ENCODE assay signal across 19 mouse cellular contexts in the genomic region with DNA sequence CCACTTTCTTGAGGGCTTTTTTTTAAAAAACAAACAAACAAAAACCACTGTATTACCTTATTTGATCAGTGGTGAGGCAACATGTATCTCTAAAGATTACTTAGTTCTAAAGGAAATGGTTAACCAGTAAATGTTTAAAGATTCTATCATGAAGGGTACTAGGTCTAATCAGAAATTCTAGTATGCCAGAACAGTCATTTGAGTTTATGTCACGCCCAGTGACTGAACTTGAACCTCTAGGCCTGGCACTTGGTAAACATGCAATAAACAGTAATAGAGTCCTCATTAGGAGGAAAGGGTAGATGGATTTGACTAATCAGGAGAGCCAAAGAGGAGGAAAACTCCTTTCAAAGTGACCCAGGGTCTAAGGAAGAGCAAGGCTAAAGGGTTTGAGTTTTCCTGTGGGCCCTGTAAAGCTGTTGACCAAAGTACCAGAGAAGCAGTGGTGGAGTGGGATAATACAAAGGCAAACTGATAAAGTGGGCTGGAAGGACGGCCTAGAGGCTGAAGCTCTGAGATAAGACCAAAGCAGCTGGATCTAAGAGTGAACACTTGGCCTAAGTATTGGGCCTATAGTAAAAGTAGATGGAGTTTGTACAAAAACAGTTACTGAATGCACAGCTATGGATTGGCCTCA. TPM values are rescaled to one million over a fixed set of nuclear protein-coding genes. Genes with fewer than 3 reads are reported as not detected.
DNase-seq lines count a peak whose midpoint lies in the region; ATAC-seq and TF ChIP-seq lines count a peak whose summit lies in the region.
"Had no signal": no experiment of that assay in that cellular context is flagged by ENCODE, and none has a peak within 500 bp of the region (broad histone marks: within the 10 kb centered on the region; RNA-seq: fewer than 3 reads in every experiment).

No protein-coding gene starts in this region.

- no peak for TF ChIP-seq CTCF in MEL (IDR thresholded peaks at IDR 0.05 in 2 of 3, conservative IDR thresholded peaks at IDR 0.05 in 1 of 3; ENCODE audit: control insufficient read depth in 1 of 3, insufficient read depth in 1 of 3, low read depth in 2 of 3, low read length in 3 of 3, poor library complexity in 1 of 3, severe bottlenecking in 1 of 3)
- no peak for TF ChIP-seq CTCF in intestine, postnatal 0 days (IDR thresholded peaks at IDR 0.05; ENCODE audit: low read depth)

- no peak overlapping the region for H3K9ac ChIP-seq in MEL (ENCODE audit: control insufficient read depth, low read depth, low read length, poor library complexity, severe bottlenecking)
- no peak overlapping the region for H3K9ac ChIP-seq in intestine, postnatal 0 days (ENCODE audit: low read depth, low read length)
- H3K9ac ChIP-seq: forebrain, postnatal 0 days; kidney, embryonic 15.5 days; lung, embryonic 15.5 days; neural tube, embryonic 15.5 days had no signal

- ATAC-seq in intestine, postnatal 0 days = peak; percentile 39
- peak; percentile 79 for ATAC-seq in megakaryocyte progenitor cell, adult 5-6 weeks (replicated peaks; ENCODE audit: poor library complexity)
- ATAC-seq: activated CD4-positive, CD25-positive, alpha-beta regulatory T cell, adult 4 months; forebrain, postnatal 0 days; hindbrain, postnatal 0 days had no signal

- no peaks in the 10 kb centered on the region for H3K27me3 ChIP-seq in MEL (ENCODE audit: control insufficient read depth in 1 of 2, insufficient read depth in 2 of 2, low read length in 2 of 2)
- H3K27me3 ChIP-seq in intestine, postnatal 0 days (replicated peaks; ENCODE audit: control insufficient read depth, insufficient read depth, low read length) = no peaks in the 10 kb centered on the region
- H3K27me3 ChIP-seq: kidney, embryonic 15.5 days; lung, embryonic 15.5 days; neural tube, embryonic 15.5 days had no signal

- H3K79me2 ChIP-seq in MEL (ENCODE audit: control insufficient read depth, insufficient read depth, low read length, poor library complexity) = no peaks in the 10 kb centered on the region

- H3K4me1 ChIP-seq in MEL (ENCODE audit: control insufficient read depth in 1 of 2, insufficient read depth in 2 of 2, low read length in 2 of 2) = no peaks in the 10 kb centered on the region
- peaks cover 4% of the 10 kb centered on the region; the same call in 1 of the 2 replicates for H3K4me1 ChIP-seq in intestine, postnatal 0 days (replicated peaks; ENCODE audit: control insufficient read depth, insufficient read depth, low read length)
- H3K4me1 ChIP-seq: lung, embryonic 15.5 days had no signal

- peaks cover 0 to 4% of the 10 kb centered on the region in 2 experiments; a peak in 2 of 4 replicates for H3K36me3 ChIP-seq in MEL (ENCODE audit: control insufficient read depth in 1 of 2, insufficient read depth in 2 of 2, low read length in 2 of 2)
- no peaks in the 10 kb centered on the region for H3K36me3 ChIP-seq in intestine, postnatal 0 days (ENCODE audit: control insufficient read depth, insufficient read depth)
- H3K36me3 ChIP-seq: kidney, embryonic 15.5 days; lung, embryonic 15.5 days; neural tube, embryonic 15.5 days had no signal

- no peak overlapping the region for H3K4me2 ChIP-seq in intestine, postnatal 0 days (replicated peaks; ENCODE audit: low read depth)
- H3K4me2 ChIP-seq: kidney, embryonic 15.5 days; lung, embryonic 15.5 days had no signal

- H3K27ac ChIP-seq in MEL (ENCODE audit: control insufficient read depth, low read depth, low read length) = peak overlapping the region; percentile 39
- H3K27ac ChIP-seq in intestine, postnatal 0 days (ENCODE audit: low read depth, low read length) = peak overlapping the region; percentile 62
- H3K27ac ChIP-seq: hindbrain, postnatal 0 days; kidney, embryonic 15.5 days; lung, embryonic 15.5 days; neural tube, embryonic 15.5 days had no signal

- no peak for TF ChIP-seq RAD21 in MEL (IDR thresholded peaks at IDR 0.05; ENCODE audit: low read depth, low read length)

- DNase-seq in MEL (ENCODE audit: low read depth, low spot score) = peak; percentile 53
- DNase-seq in c-Kit-negative CD71-positive TER-119-positive erythroid progenitor cells, embryonic 14.5 days (ENCODE audit: low read depth, low spot score) = peak; percentile 74
- DNase-seq in neural tube, embryonic 10.5 days (ENCODE audit: extremely low spot score, low spot score) = no peak
- DNase-seq in cerebellum, adult 9-10 months = no peak
- no peak for DNase-seq in frontal cortex, postnatal 25 days (ENCODE audit: low spot score in 2 of 2)
- DNase-seq: adrenal gland, postnatal 36 days; cerebellum, adult 18-20 months; forebrain, postnatal 0 days; heart, postnatal 14 days; layer of hippocampus, adult 9-11 months had no signal

- 53% methylated on average over 2 of the region's 2 CpGs for WGBS in intestine, postnatal 0 days

- TF ChIP-seq EP300 in MEL (IDR thresholded peaks at IDR 0.05; ENCODE audit: low read depth in 1 of 2, low read length in 2 of 2) = peak; percentile 70 to 74

- TF ChIP-seq POLR2A in MEL (IDR thresholded peaks at IDR 0.05; ENCODE audit: control insufficient read depth in 1 of 2, insufficient read depth in 1 of 2, low read depth in 1 of 2, low read length in 2 of 2, poor library complexity in 1 of 2) = no peak

- H3K4me3 ChIP-seq in MEL (ENCODE audit: control insufficient read depth in 1 of 2, insufficient read depth in 1 of 2, low read depth in 2 of 2, low read length in 2 of 2) = no peak overlapping the region
- H3K4me3 ChIP-seq in intestine, postnatal 0 days (ENCODE audit: low read depth, low read length) = no peak overlapping the region
- H3K4me3 ChIP-seq: kidney, embryonic 15.5 days; lung, embryonic 15.5 days; neural tube, embryonic 15.5 days had no signal

- H3K9me3 ChIP-seq in MEL (replicated peaks; ENCODE audit: insufficient read depth, low read length) = no peaks in the 10 kb centered on the region
- 0 out of 2 replicates have a peak, but pooled peaks cover 6% of the 10 kb centered on the region for H3K9me3 ChIP-seq in intestine, postnatal 0 days (ENCODE audit: control insufficient read depth)

TF ChIP-seq in MEL, 35 proteins besides CTCF, POLR2A, EP300 and RAD21:
- TF ChIP-seq TCF12 (IDR thresholded peaks at IDR 0.05; ENCODE audit: low read depth, low read length) = peak; percentile 74
- 0 out of 2 replicates have a peak, but pooled peaks have one; percentile 22 for TF ChIP-seq ETS1 (IDR thresholded peaks at IDR 0.05; ENCODE audit: low read depth, low read length)
- TF ChIP-seq GATA1 (IDR thresholded peaks at IDR 0.05; ENCODE audit: low read depth, low read length) = peak; percentile 84
- peak; percentile 35; the same call in 1 of the 2 replicates for TF ChIP-seq TAL1 (IDR thresholded peaks at IDR 0.05; ENCODE audit: low read length)
- TF ChIP-seq ELF1 (IDR thresholded peaks at IDR 0.05; ENCODE audit: low read depth, low read length) = no peak

RNA-seq across cellular contexts. Expression of a gene that starts 1.4 kb away (rescaled TPM):
- not detected in 2 replicates for total RNA-seq in MEL (2012; rRNA removed)
- polyA plus RNA-seq in MEL (2012; ENCODE audit: insufficient read depth in 1 of 2, insufficient read length in 2 of 2, low read depth in 1 of 2, low replicate concordance in 2 of 2, missing spikeins in 1 of 2) = not detected
- 11.5 and 13.7 TPM in 2 replicates for polyA plus RNA-seq in intestine, postnatal 0 days (2015; fragmentation: Nextera tagmentation; extraction: Ambion mirVana)
- 0.68 and 2.4 TPM in 2 replicates for total RNA-seq in megakaryocyte progenitor cell, adult 5-6 weeks (2015)
- total RNA-seq in megakaryocyte progenitor cell, adult 5-6 weeks (2017) = 0.17 and 1.2 TPM in 2 replicates
- total RNA-seq: monocyte, adult 5-6 weeks had no signal

RNA-seq across cellular contexts. Expression of a gene that starts 4.8 kb away (rescaled TPM):
- total RNA-seq in MEL (2012; rRNA removed) = not detected in 2 replicates
- polyA plus RNA-seq in MEL (2012; ENCODE audit: insufficient read depth in 1 of 2, insufficient read length in 2 of 2, low read depth in 1 of 2, low replicate concordance in 2 of 2, missing spikeins in 1 of 2) = not detected
- polyA plus RNA-seq in intestine, postnatal 0 days (2015; fragmentation: Nextera tagmentation; extraction: Ambion mirVana) = 80.7 and 84.0 TPM in 2 replicates
- 0.39 and 0.83 TPM in 2 replicates for total RNA-seq in megakaryocyte progenitor cell, adult 5-6 weeks (2015)
- total RNA-seq in megakaryocyte progenitor cell, adult 5-6 weeks (2017) = 0.14 and 0.83 TPM in 2 replicates
- total RNA-seq: heart, postnatal 14 days had no signal
- polyA plus RNA-seq: activated CD4-positive, CD25-positive, alpha-beta regulatory T cell, adult 4 months; forebrain, postnatal 0 days; neural tube, embryonic 15.5 days had no signal

RNA-seq across cellular contexts. Expression of a gene that starts 6.6 kb away (rescaled TPM):
- total RNA-seq in MEL (2012; rRNA removed) = not detected in 2 replicates
- not detected for polyA plus RNA-seq in MEL (2012; ENCODE audit: insufficient read depth in 1 of 2, insufficient read length in 2 of 2, low read depth in 1 of 2, low replicate concordance in 2 of 2, missing spikeins in 1 of 2)
- polyA plus RNA-seq in intestine, postnatal 0 days (2015; fragmentation: Nextera tagmentation; extraction: Ambion mirVana) = 0.05 and 0.16 TPM in 2 replicates
- total RNA-seq in megakaryocyte progenitor cell, adult 5-6 weeks (2015) = 0.42 and 1.1 TPM in 2 replicates
- total RNA-seq in megakaryocyte progenitor cell, adult 5-6 weeks (2017) = 0.57 TPM in 1 of 2 replicates, not detected in the other
- total RNA-seq: forebrain, postnatal 0 days; heart, postnatal 14 days; hindbrain, postnatal 0 days; left cerebral cortex, postnatal 36 days had no signal
- polyA plus RNA-seq: activated CD4-positive, CD25-positive, alpha-beta regulatory T cell, adult 4 months; forebrain, postnatal 0 days; hindbrain, postnatal 0 days; neural tube, embryonic 15.5 days had no signal

RNA-seq across cellular contexts. Expression of a gene that starts 19.8 kb away (rescaled TPM):
- 0.20 and 0.27 TPM in 2 replicates for total RNA-seq in MEL (2012; rRNA removed)
- 1 to 10 TPM in 1 of 2 experiments, not detected in 1; 2.5 TPM for polyA plus RNA-seq in MEL (2012; ENCODE audit: insufficient read depth in 1 of 2, insufficient read length in 2 of 2, low read depth in 1 of 2, low replicate concordance in 2 of 2, missing spikeins in 1 of 2)
- 0.29 and 0.94 TPM in 2 replicates for polyA plus RNA-seq in intestine, postnatal 0 days (2015; fragmentation: Nextera tagmentation; extraction: Ambion mirVana)
- 0.39 and 1.1 TPM in 2 replicates for total RNA-seq in megakaryocyte progenitor cell, adult 5-6 weeks (2015)
- 0.10 and 0.17 TPM in 2 replicates for total RNA-seq in megakaryocyte progenitor cell, adult 5-6 weeks (2017)
- total RNA-seq: forebrain, postnatal 0 days had no signal

RNA-seq across cellular contexts. Expression of a gene that starts 41.1 kb away (rescaled TPM):
- total RNA-seq in MEL (2012; rRNA removed) = not detected in 2 replicates
- not detected for polyA plus RNA-seq in MEL (2012; ENCODE audit: insufficient read depth in 1 of 2, insufficient read length in 2 of 2, low read depth in 1 of 2, low replicate concordance in 2 of 2, missing spikeins in 1 of 2)
- polyA plus RNA-seq in intestine, postnatal 0 days (2015; fragmentation: Nextera tagmentation; extraction: Ambion mirVana) = not detected in 2 replicates
- 1.0 and 2.5 TPM in 2 replicates for total RNA-seq in megakaryocyte progenitor cell, adult 5-6 weeks (2015)
- 0.81 TPM in 1 of 2 replicates, not detected in the other for total RNA-seq in megakaryocyte progenitor cell, adult 5-6 weeks (2017)
- total RNA-seq: forebrain, postnatal 0 days; left cerebral cortex, postnatal 36 days; monocyte, adult 5-6 weeks had no signal
- polyA plus RNA-seq: activated CD4-positive, CD25-positive, alpha-beta regulatory T cell, adult 4 months; forebrain, postnatal 0 days; hindbrain, postnatal 0 days; kidney, embryonic 15.5 days; lung, embryonic 15.5 days; neural tube, embryonic 15.5 days had no signal

Comparison
In these comparisons a context has a peak if more than half of its experiments do, and no peak if none do; other contexts are left out.
1. DNase-seq: peak in MEL (single experiment) and c-Kit-negative CD71-positive TER-119-positive erythroid progenitor cells, embryonic 14.5 days (single experiment); none in neural tube, embryonic 10.5 days (single experiment), cerebellum, adult 9-10 months (single experiment) and frontal cortex, postnatal 25 days (0 of 2).